Mouse (Mus musculus) hindbrain, embryonic 11.5 days (tissue): ENCODE measurements around the gene S100b. TPM values are rescaled to one million over a fixed set of nuclear protein-coding genes. Genes with fewer than 3 reads are reported as not detected.

Source experiments
- ATAC-seq: fragments of 200-750 bp; cut with Nextera tagmentation; 2 replicates; pipeline ENCODE4 v1.8.0; 2017; ENCODE audit warnings: mild to moderate bottlenecking, moderate TSS enrichment, moderate library complexity; ENCODE audit not compliant: low FRiP score
- DNase-seq: peaks from one replicate; pipeline ENCODE4 v3.0.0-alpha.2; 2015; ENCODE audit warnings: low spot score
- H3K27ac ChIP-seq: fragments of 300-500 bp; sonication (generic); 2 replicates; pipeline ENCODE4 v1.5.1; 2014; ENCODE audit warnings: mild to moderate bottlenecking, low read depth, low read length
- H3K27me3 ChIP-seq: fragments of 300-500 bp; sonication (generic); 2 replicates; pipeline ENCODE4 v1.6.1; 2014; ENCODE audit warnings: mild to moderate bottlenecking, low read length, moderate library complexity, mixed read lengths; ENCODE audit not compliant: control insufficient read depth, insufficient read depth
- H3K36me3 ChIP-seq: fragments of 300-500 bp; sonication (generic); 2 replicates; pipeline ENCODE4 v1.6.1; 2014; ENCODE audit warnings: mild to moderate bottlenecking, low read length, moderate library complexity, mixed read lengths; ENCODE audit not compliant: control insufficient read depth, insufficient read depth
- H3K4me1 ChIP-seq: fragments of 300-500 bp; sonication (generic); replicated peaks from 2 replicates; pipeline ENCODE4 v1.6.1; 2014; ENCODE audit warnings: low read length, mixed read lengths; ENCODE audit not compliant: control insufficient read depth, insufficient read depth
- H3K4me2 ChIP-seq: fragments of 300-500 bp; sonication (generic); replicated peaks from 2 replicates; pipeline ENCODE4 v1.6.1; 2014; ENCODE audit warnings: mild to moderate bottlenecking, low read depth, low read length
- H3K4me3 ChIP-seq: fragments of 300-500 bp; sonication (generic); 2 replicates; pipeline ENCODE4 v1.5.1; 2014; ENCODE audit warnings: low read depth, low read length
- H3K9ac ChIP-seq: fragments of 300-500 bp; sonication (generic); 2 replicates; pipeline ENCODE4 v1.6.1; 2014; ENCODE audit warnings: low read depth, low read length
- H3K9me3 ChIP-seq: fragments of 300-500 bp; sonication (generic); 2 replicates; pipeline ENCODE4 v1.6.1; 2016; ENCODE audit warnings: low read length; ENCODE audit not compliant: control insufficient read depth
- WGBS: fragments of 180-500 bp; shearing (Covaris S2); extraction: QIAGEN DNeasy Blood & Tissue Kit; methylation state at CpG from one replicate; pipeline ENCODE4 v1.1.7; 2014; 5-methylcytosine and 5-hydroxymethylcytosine counted together
- polyA plus RNA-seq: library from polyadenylated mRNA; unstranded; fragments of >200 nt; fragmentation: Nextera tagmentation; extraction: Ambion mirVana; gene quantifications from 2 replicates; pipeline ENCODE4 v1.2.1, GENCODE M21; 2014

S100b gene
- polyA plus RNA-seq, 1 experiment from 2014 or later, result 0.45 TPM

DNA sequence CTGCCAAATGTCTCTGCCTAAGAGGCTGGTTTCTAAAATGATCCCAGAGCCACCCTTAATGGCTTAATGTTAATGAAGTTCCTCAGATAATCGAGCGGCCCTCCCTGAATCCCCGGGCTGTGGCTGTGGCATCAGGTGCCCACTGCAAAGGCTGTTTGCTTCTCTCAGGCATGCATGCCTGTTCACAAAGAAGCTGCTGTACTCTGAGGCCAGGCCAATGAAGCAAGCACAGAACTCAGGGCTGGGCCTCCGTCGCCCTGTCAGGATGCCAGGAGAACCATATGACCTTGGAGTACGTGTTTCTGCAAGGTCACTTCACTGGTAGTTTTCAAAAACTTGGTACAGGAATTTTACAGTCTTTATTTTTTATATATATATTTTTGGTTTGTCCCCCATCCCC is 2.0 kb downstream of the S100b start:
- ATAC-seq, result no peak
- WGBS, result 82% methylated on average over 6 of the region's 6 CpGs
- H3K4me2 ChIP-seq, result no peak overlapping the region

GRCm38 (mm10) chr10:76257231-76257630 is 3.6 kb downstream of the S100b start:
- peaks cover 2% of the 10 kb centered on the region; the same call in 1 of the 2 replicates for H3K27me3 ChIP-seq

More for the DNA sequence above, 2.0 kb downstream of the S100b start:
- no peak overlapping the region for H3K9ac ChIP-seq
- no peaks in the 10 kb centered on the region for H3K4me1 ChIP-seq
- no peak overlapping the region for H3K4me3 ChIP-seq
- H3K36me3 ChIP-seq, result no peaks in the 10 kb centered on the region
- H3K9me3 ChIP-seq, result no peaks in the 10 kb centered on the region
- no peak for DNase-seq
- H3K27ac ChIP-seq, result no peak overlapping the region
- H3K27me3 ChIP-seq, result no peaks in the 10 kb centered on the region

GRCm38 (mm10) chr10:76257719-76258390 is 4.2 kb downstream of the S100b start:
- Histone ChIP-seq H3K4me2 (no peak overlapping the region), H3K4me1 (no peaks in the 10 kb centered on the region), H3K9me3 (no peaks in the 10 kb centered on the region), H3K36me3 (no peaks in the 10 kb centered on the region), H3K4me3 (no peak overlapping the region), H3K27me3 (peaks cover 2% of the 10 kb centered on the region; the same call in 1 of the 2 replicates), H3K9ac (no peak overlapping the region), H3K27ac (no peak overlapping the region)
- no peak for ATAC-seq
- WGBS, result 86% methylated on average over 12 of the region's 12 CpGs
- no peak for DNase-seq

More at GRCm38 (mm10) chr10:76257231-76257630, 3.6 kb downstream of the S100b start:
- H3K27ac ChIP-seq, result no peak overlapping the region
- H3K4me3 ChIP-seq, result no peak overlapping the region
- H3K4me2 ChIP-seq, result no peak overlapping the region
- no peaks in the 10 kb centered on the region for H3K4me1 ChIP-seq
- no peak overlapping the region for H3K9ac ChIP-seq
- no peaks in the 10 kb centered on the region for H3K9me3 ChIP-seq
- 91% methylated on average over 7 of the region's 7 CpGs for WGBS
- ATAC-seq (no peak), DNase-seq (no peak)
- H3K36me3 ChIP-seq, result no peaks in the 10 kb centered on the region

DNA sequence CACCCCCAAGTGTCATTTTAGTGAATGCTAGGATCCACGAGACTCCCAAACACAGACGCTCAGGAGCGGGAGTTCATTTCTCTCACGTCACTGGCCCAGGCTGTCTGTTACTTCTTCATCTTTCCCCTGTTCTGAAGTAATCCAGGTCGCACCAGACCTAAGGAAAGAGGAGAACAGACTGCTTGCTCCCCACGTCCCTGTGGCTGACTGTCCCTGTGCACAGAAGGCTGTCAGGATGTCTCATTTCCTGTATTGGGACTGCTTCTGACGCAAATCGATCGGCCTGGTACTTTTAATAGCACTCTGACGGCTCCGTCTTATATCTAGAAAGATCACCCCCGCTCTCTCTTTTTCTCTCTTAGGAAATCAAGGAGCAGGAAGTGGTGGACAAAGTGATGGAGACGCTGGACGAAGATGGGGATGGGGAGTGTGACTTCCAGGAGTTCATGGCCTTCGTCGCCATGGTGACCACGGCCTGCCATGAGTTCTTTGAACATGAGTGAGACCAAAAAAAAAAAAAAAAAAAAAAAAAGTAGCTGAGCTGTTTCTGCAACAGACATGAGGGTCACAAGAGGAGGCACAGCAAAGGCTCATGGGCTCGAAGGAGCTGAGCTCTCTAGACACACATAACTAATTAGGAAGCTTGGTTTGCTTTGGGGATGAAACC is 6.0 kb downstream of the S100b start:
- Histone ChIP-seq H3K4me3 (no peak overlapping the region), H3K27me3 (peaks cover 2% of the 10 kb centered on the region; the same call in 1 of the 2 replicates), H3K36me3 (no peaks in the 10 kb centered on the region), H3K4me1 (no peaks in the 10 kb centered on the region), H3K9me3 (no peaks in the 10 kb centered on the region), H3K27ac (no peak overlapping the region), H3K9ac (no peak overlapping the region), H3K4me2 (no peak overlapping the region)
- ATAC-seq (no peak), DNase-seq (peak; percentile 27)
- 71% methylated on average over 18 of the region's 18 CpGs for WGBS

GRCm38 (mm10) chr10:76260358-76261059 is 6.9 kb downstream of the S100b start:
- Histone ChIP-seq H3K4me2 (no peak overlapping the region), H3K27me3 (peaks cover 2% of the 10 kb centered on the region; the same call in 1 of the 2 replicates), H3K27ac (no peak overlapping the region), H3K9me3 (no peaks in the 10 kb centered on the region), H3K36me3 (no peaks in the 10 kb centered on the region), H3K4me3 (no peak overlapping the region), H3K9ac (no peak overlapping the region), H3K4me1 (no peaks in the 10 kb centered on the region)
- ATAC-seq (no peak), DNase-seq (peak; percentile 51)
- 63% methylated on average over 11 of the region's 11 CpGs for WGBS

- H3K4me2 ChIP-seq, result no peak overlapping the region
- no peak for ATAC-seq
- H3K27me3 ChIP-seq, result peaks cover 2% of the 10 kb centered on the region; the same call in 1 of the 2 replicates
- no peak overlapping the region for H3K27ac ChIP-seq
- H3K36me3 ChIP-seq, result no peaks in the 10 kb centered on the region
- H3K9me3 ChIP-seq, result no peaks in the 10 kb centered on the region
- H3K4me3 ChIP-seq, result no peak overlapping the region
- 78% methylated on average over 3 of the region's 3 CpGs for WGBS
- H3K9ac ChIP-seq, result no peak overlapping the region
- no peak for DNase-seq
- no peaks in the 10 kb centered on the region for H3K4me1 ChIP-seq
Measured at GRCm38 (mm10) chr10:76261447-76261846, 7.8 kb downstream of the S100b start.

DNA sequence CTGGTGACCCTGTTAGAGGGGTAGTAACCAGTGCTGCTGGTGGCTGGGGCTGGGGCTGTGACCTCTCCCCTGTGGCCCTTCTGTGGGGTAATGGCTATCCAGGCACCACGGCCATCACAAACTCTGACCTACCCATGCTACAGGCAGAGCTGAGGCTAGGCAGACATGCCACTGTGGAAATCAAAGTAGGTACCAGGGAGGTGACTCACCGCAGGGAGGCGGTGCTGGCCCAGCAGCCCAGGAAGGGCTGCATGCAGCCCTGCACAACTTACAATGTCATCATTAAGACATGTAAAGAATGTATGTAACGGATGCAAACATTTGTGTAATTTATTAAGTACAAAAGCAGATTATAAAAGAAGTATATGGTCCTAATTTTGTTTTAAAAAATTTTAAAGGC is 8.8 kb downstream of the S100b start:
- ATAC-seq (no peak), DNase-seq (no peak)
- Histone ChIP-seq H3K27ac (no peak overlapping the region), H3K4me3 (no peak overlapping the region), H3K4me1 (no peaks in the 10 kb centered on the region), H3K4me2 (no peak overlapping the region), H3K36me3 (no peaks in the 10 kb centered on the region), H3K9me3 (no peaks in the 10 kb centered on the region), H3K27me3 (peaks cover 2% of the 10 kb centered on the region; the same call in 1 of the 2 replicates), H3K9ac (no peak overlapping the region)
- 64% methylated on average over 4 of the region's 4 CpGs for WGBS

GRCm38 (mm10) chr10:76271238-76271637 is 17.6 kb downstream of the S100b start:
- WGBS, result 50% methylated on average over 8 of the region's 8 CpGs
- ATAC-seq (no peak), DNase-seq (peak; percentile 44)
- Histone ChIP-seq H3K9ac (no peak overlapping the region), H3K4me2 (no peak overlapping the region), H3K9me3 (no peaks in the 10 kb centered on the region), H3K4me1 (no peaks in the 10 kb centered on the region), H3K27me3 (no peaks in the 10 kb centered on the region), H3K36me3 (0 out of 2 replicates have a peak, but pooled peaks cover 4% of the 10 kb centered on the region), H3K4me3 (no peak overlapping the region), H3K27ac (no peak overlapping the region)
